Mouse (Mus musculus): ENCODE results near the gene Npnt. TPM values are rescaled to one million over a fixed set of nuclear protein-coding genes. Genes with fewer than 3 reads are reported as not detected.

Npnt gene
- total RNA-seq (2021), result 10 to 100 TPM; 65.7 to 90.7 TPM
- long read RNA-seq, experiment 1, full-length matches to known transcripts, result 50 of 104 reads
- long read RNA-seq, experiment 1, partial matches to known transcripts, result 28 of 104 reads
- long read RNA-seq, experiment 1, other reads (novel, unspliced or antisense), result 26 of 104 reads
- long read RNA-seq, experiment 2, full-length matches to known transcripts, result 49 of 117 reads
- long read RNA-seq, experiment 2, partial matches to known transcripts, result 31 of 117 reads
- long read RNA-seq, experiment 2, other reads (novel, unspliced or antisense), result 37 of 117 reads

- peak in 1 of 2 experiments; percentile 21 for DNase-seq (ENCODE audit: low spot score in 2 of 2)
- intact Hi-C loops (cut with DNase I), result loop anchor here (5.0 to 10.0 kb wide), 2 partner anchors 53 to 195 kb away; no protein-coding TSS in a partner anchor
Measured at GRCm38 (mm10) chr3:132949791-132950528, at the start of gene Npnt. Gene Npnt (minus strand): TSS chr3:132950291.

- no peak for DNase-seq (ENCODE audit: low spot score in 2 of 2)
- intact Hi-C loops (cut with DNase I), result no loop called here
Measured at GRCm38 (mm10) chr3:132996299-132996698, 46.2 kb upstream of the Npnt start.

GRCm38 (mm10) chr3:132995904-132996267, 45.8 kb upstream of the Npnt start:
- intact Hi-C loops (cut with DNase I), result no loop called here
- DNase-seq (ENCODE audit: low spot score in 2 of 2), result no peak

DNA sequence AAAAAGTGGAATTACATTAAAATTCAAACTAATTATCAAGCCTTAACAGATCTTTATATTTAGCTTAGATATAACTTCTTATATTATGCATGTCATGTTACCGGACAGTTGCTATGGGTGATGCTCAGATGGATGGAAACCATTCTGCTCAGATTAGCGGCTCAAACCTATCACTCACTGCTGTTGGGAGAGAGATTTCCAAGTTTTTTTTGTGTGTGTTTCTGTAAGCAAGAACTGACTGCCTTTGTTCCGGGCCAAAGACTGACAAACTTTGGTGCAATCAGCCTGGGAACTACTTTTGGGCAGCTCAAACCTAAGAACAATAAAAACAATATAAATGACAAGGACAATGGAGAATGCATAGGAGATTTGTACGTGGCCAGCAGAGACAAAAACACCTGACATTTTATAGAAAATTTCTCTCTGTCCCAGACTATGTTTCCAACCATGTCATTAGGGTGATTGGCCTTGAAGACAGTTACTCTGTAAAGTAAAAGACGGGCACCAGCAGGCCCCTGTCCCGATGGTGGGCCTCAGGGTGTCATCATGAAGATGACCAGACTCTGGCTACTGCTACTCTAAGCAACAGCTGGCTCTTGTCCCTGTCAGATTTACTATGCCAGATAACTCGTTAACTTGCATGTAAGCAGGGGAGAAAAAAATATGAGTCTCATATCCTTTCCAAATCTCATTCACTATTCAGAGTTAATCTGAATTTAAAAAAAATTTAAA, 45.2 kb upstream of the Npnt start:
- intact Hi-C loops (cut with DNase I), result no loop called here
- DNase-seq (ENCODE audit: low spot score in 2 of 2), result no peak

GRCm38 (mm10) chr3:132986188-132986587, 36.1 kb upstream of the Npnt start:
- intact Hi-C loops (cut with DNase I), result no loop called here
- DNase-seq (ENCODE audit: low spot score in 2 of 2), result peak in 1 of 2 experiments; percentile 10

- DNase-seq (ENCODE audit: low spot score in 2 of 2), result no peak
Measured at GRCm38 (mm10) chr3:132983845-132984485, 33.9 kb upstream of the Npnt start.

GRCm38 (mm10) chr3:132981968-132982367, 31.9 kb upstream of the Npnt start:
- intact Hi-C loops (cut with DNase I), result no loop called here
- DNase-seq (ENCODE audit: low spot score in 2 of 2), result no peak

More at GRCm38 (mm10) chr3:132983845-132984485, 33.9 kb upstream of the Npnt start:
- intact Hi-C loops (cut with DNase I), result no loop called here

- intact Hi-C loops (cut with DNase I), result no loop called here
- DNase-seq (ENCODE audit: low spot score in 2 of 2), result no peak
Measured at GRCm38 (mm10) chr3:132979781-132980461, 29.8 kb upstream of the Npnt start.

GRCm38 (mm10) chr3:132966255-132966654, 16.2 kb upstream of the Npnt start:
- intact Hi-C loops (cut with DNase I), result no loop called here
- no peak for DNase-seq (ENCODE audit: low spot score in 2 of 2)

DNA sequence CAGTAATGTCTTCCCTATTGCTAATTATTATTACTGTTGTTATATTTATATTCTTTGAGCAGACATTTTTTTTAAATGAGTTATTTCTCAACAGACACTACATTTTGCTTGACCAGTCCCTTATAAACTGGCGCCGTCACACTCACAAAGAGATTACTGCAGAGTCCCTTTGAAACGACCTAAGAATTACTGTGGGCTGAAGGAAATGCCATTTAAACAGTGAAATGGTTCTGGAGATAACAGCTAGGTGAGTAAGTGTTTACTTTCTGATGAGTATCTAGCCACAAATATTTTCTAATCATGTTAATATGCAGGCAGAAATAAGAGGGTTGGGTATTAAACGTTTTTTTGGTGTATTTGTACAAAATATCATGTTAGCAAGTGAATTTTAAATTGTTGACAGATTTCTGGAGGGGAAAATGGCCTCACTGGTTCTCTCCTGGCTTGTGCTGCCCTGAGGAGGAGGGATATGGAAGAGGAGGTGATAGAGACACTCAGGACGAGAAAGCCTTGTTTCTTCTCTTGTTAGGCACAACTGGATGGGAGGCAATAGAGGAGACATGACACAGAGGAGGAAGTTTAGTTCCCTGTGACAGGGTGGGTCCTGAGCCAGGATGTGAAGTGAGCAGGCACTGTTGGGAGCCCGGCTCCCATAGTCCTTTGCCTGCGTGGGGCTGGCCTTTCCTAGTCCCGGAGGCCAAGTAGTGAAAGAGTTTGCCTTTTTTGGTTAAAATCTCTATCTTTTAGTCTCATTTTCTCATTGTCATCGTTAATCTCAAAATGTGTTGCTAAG, 14.8 kb upstream of the Npnt start:
- DNase-seq (ENCODE audit: low spot score in 2 of 2), result no peak
- intact Hi-C loops (cut with DNase I), result no loop called here

GRCm38 (mm10) chr3:132962631-132963361, 12.7 kb upstream of the Npnt start:
- intact Hi-C loops (cut with DNase I), result no loop called here
- DNase-seq (ENCODE audit: low spot score in 2 of 2), result no peak

- intact Hi-C loops (cut with DNase I), result loop anchor here (10.0 kb wide), 1 partner anchor 196 kb away; no protein-coding TSS in a partner anchor
- DNase-seq (ENCODE audit: low spot score in 2 of 2), result no peak
Measured at GRCm38 (mm10) chr3:132950529-132950880, 414 bp upstream of the Npnt start.

- intact Hi-C loops (cut with DNase I), result loop anchor here (5.0 kb wide), 1 partner anchor 52 kb away; no protein-coding TSS in a partner anchor
Measured at GRCm38 (mm10) chr3:132949380-132949790, 706 bp downstream of the Npnt start.

DNA sequence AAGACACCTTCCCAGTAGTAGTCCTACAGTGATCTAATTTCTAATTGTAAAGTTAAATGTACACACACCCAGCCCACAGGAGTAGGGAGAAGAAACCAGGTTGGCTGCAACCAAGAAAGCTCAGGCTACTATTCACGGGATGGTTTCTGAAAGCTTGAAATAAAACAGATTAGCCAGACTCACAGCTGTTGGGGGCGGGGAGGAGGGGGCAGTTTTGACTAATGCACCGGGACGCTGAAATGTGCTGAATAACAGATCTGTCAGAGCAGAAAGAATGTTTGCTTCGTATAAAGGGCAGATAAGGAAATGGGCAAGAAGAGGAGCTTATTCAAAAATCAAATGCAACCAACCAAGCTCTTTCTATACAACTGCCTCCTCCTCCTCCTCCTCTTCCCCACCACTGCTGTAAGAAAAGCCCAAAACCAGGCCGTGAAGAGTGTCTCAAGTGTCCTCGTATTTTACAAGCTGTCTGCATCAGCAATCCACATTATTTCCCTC, 1.7 kb downstream of the Npnt start:
- intact Hi-C loops (cut with DNase I), result loop anchor here (5.0 kb wide), 1 partner anchor 51 kb away; no protein-coding TSS in a partner anchor
- DNase-seq (ENCODE audit: low spot score in 2 of 2), result peak in 1 of 2 experiments; percentile 18

More at GRCm38 (mm10) chr3:132949380-132949790, 706 bp downstream of the Npnt start:
- peak; percentile 21 to 37 for DNase-seq (ENCODE audit: low spot score in 2 of 2)

GRCm38 (mm10) chr3:132946086-132946485, 4.0 kb downstream of the Npnt start:
- DNase-seq (ENCODE audit: low spot score in 2 of 2), result no peak
- intact Hi-C loops (cut with DNase I), result loop anchor here (5.0 kb wide), 1 partner anchor 49 kb away; no protein-coding TSS in a partner anchor

GRCm38 (mm10) chr3:132945669-132946068, 4.4 kb downstream of the Npnt start:
- DNase-seq (ENCODE audit: low spot score in 2 of 2), result no peak
- intact Hi-C loops (cut with DNase I), result loop anchor here (5.0 kb wide), 1 partner anchor 48 kb away; no protein-coding TSS in a partner anchor

GRCm38 (mm10) chr3:132944609-132945008, 5.5 kb downstream of the Npnt start:
- no peak for DNase-seq (ENCODE audit: low spot score in 2 of 2)
- intact Hi-C loops (cut with DNase I), result loop anchor here (5.0 kb wide), 1 partner anchor 47 kb away; no protein-coding TSS in a partner anchor

Data from left cerebral cortex, postnatal 14 days (tissue).